Mouse (Mus musculus) stomach, postnatal 0 days (tissue): ENCODE data around the gene Dnah3. TPM values are rescaled to one million over a fixed set of nuclear protein-coding genes. Genes with fewer than 3 reads are reported as not detected.

ENCODE experiments used
- ATAC-seq: fragments of 200-750 bp; cut with Nextera tagmentation; 2 replicates; pipeline ENCODE4 v1.8.0; 2017; ENCODE audit not compliant: low FRiP score, low TSS enrichment
- DNase-seq: peaks from one replicate; pipeline ENCODE4 v3.0.0-alpha.2; 2016; ENCODE audit warnings: low spot score
- H3K27ac ChIP-seq: fragments of 300-500 bp; sonication (generic); replicated peaks from 2 replicates; pipeline ENCODE4 v1.5.1; 2014; ENCODE audit warnings: mild to moderate bottlenecking, control low read depth
- H3K27me3 ChIP-seq: fragments of 300-500 bp; sonication (generic); 2 replicates; pipeline ENCODE4 v1.6.1; 2014; ENCODE audit warnings: low read length; ENCODE audit not compliant: control insufficient read depth, insufficient read depth
- H3K36me3 ChIP-seq: fragments of 300-500 bp; sonication (generic); 2 replicates; pipeline ENCODE4 v1.6.1; 2014; ENCODE audit warnings: low read length, mixed read lengths; ENCODE audit not compliant: control insufficient read depth, insufficient read depth
- H3K4me1 ChIP-seq: fragments of 300-500 bp; sonication (generic); replicated peaks from 2 replicates; pipeline ENCODE4 v1.6.1; 2014; ENCODE audit warnings: antibody characterized with exemption; ENCODE audit not compliant: control insufficient read depth, insufficient read depth
- H3K4me2 ChIP-seq: fragments of 300-500 bp; sonication (generic); replicated peaks from 2 replicates; pipeline ENCODE4 v1.6.1; 2014; ENCODE audit warnings: low read depth, mild to moderate bottlenecking, control low read depth, moderate library complexity
- H3K4me3 ChIP-seq: fragments of 300-500 bp; sonication (generic); 2 replicates; pipeline ENCODE4 v1.5.1; 2014; ENCODE audit warnings: low read depth, low read length, control low read depth
- H3K9ac ChIP-seq: fragments of 300-500 bp; sonication (generic); 2 replicates; pipeline ENCODE4 v1.6.1; 2014; ENCODE audit warnings: mild to moderate bottlenecking, low read length, control low read depth, mixed read lengths
- H3K9me3 ChIP-seq: fragments of 300-500 bp; sonication (generic); 2 replicates; pipeline ENCODE4 v1.6.1; 2016; ENCODE audit warnings: low read length; ENCODE audit not compliant: control insufficient read depth
- CTCF ChIP-seq: IDR thresholded peaks from 2 replicates; pipeline ENCODE4 v1.5.1; 2016; ENCODE audit warnings: antibody characterized with exemption, low read depth, mild to moderate bottlenecking, moderate library complexity
- EP300 ChIP-seq: optimal IDR thresholded peaks from 2 replicates; pipeline ENCODE3; 2016; ENCODE audit warnings: antibody characterized with exemption
- WGBS: fragments of 180-500 bp; shearing (Covaris S2); extraction: QIAGEN DNeasy Blood & Tissue Kit; methylation state at CpG from one replicate; pipeline ENCODE4 v1.1.7; 2014; 5-methylcytosine and 5-hydroxymethylcytosine counted together
- polyA plus RNA-seq: library from polyadenylated mRNA; unstranded; fragments of >200 nt; fragmentation: Nextera tagmentation; extraction: Ambion mirVana; gene quantifications from 2 replicates; pipeline ENCODE4 v1.2.1, GENCODE M21; 2015

The Dnah3 gene
- polyA plus RNA-seq, 1 experiment from 2014 or later = 0.02 TPM

GRCm38 (mm10) chr7:119906523-119907215, 188.4 kb downstream of the Dnah3 start:
- Histone ChIP-seq H3K4me1 (no peaks in the 10 kb centered on the region), H3K27ac (no peak overlapping the region), H3K9me3 (no peaks in the 10 kb centered on the region), H3K27me3 (no peaks in the 10 kb centered on the region), H3K4me2 (no peak overlapping the region), H3K36me3 (no peaks in the 10 kb centered on the region), H3K9ac (no peak overlapping the region), H3K4me3 (no peak overlapping the region)
- ATAC-seq (no peak), DNase-seq (no peak)
- TF ChIP-seq EP300 (no peak), CTCF (no peak)
- 88% methylated on average over 3 of the region's 3 CpGs for WGBS

GRCm38 (mm10) chr7:119899386-119900057, 195.6 kb downstream of the Dnah3 start:
- TF ChIP-seq EP300 (no peak), CTCF (no peak)
- H3K4me2 ChIP-seq = no peak overlapping the region
- H3K36me3 ChIP-seq = no peaks in the 10 kb centered on the region
- H3K27ac ChIP-seq = no peak overlapping the region
- 0 out of 2 replicates have a peak, but pooled peaks cover 3% of the 10 kb centered on the region for H3K4me1 ChIP-seq
- ATAC-seq (no peak), DNase-seq (no peak)
- no peak overlapping the region for H3K4me3 ChIP-seq
- 51% methylated on average over 3 of the region's 3 CpGs for WGBS
- no peaks in the 10 kb centered on the region for H3K9me3 ChIP-seq
- no peaks in the 10 kb centered on the region for H3K27me3 ChIP-seq
- no peak overlapping the region for H3K9ac ChIP-seq

GRCm38 (mm10) chr7:119898247-119898856, 196.7 kb downstream of the Dnah3 start:
- Histone ChIP-seq H3K9ac (no peak overlapping the region), H3K36me3 (no peaks in the 10 kb centered on the region), H3K4me3 (no peak overlapping the region), H3K4me2 (no peak overlapping the region), H3K27me3 (no peaks in the 10 kb centered on the region), H3K27ac (no peak overlapping the region), H3K9me3 (no peaks in the 10 kb centered on the region), H3K4me1 (0 out of 2 replicates have a peak, but pooled peaks cover 4% of the 10 kb centered on the region)
- DNase-seq (no peak), ATAC-seq (no peak)
- no peak for TF ChIP-seq CTCF
- TF ChIP-seq EP300 = no peak
- WGBS = 64% methylated on average over 1 of the region's 1 CpGs

- 90% methylated on average over 8 of the region's 8 CpGs for WGBS
- Histone ChIP-seq H3K9ac (no peak overlapping the region), H3K27me3 (no peaks in the 10 kb centered on the region), H3K4me1 (0 out of 2 replicates have a peak, but pooled peaks cover 4% of the 10 kb centered on the region), H3K27ac (no peak overlapping the region), H3K36me3 (no peaks in the 10 kb centered on the region), H3K4me2 (no peak overlapping the region), H3K4me3 (no peak overlapping the region), H3K9me3 (no peaks in the 10 kb centered on the region)
- TF ChIP-seq EP300 (no peak), CTCF (no peak)
- ATAC-seq (no peak), DNase-seq (no peak)
Observed at GRCm38 (mm10) chr7:119897521-119898109, 197.5 kb downstream of the Dnah3 start.

- TF ChIP-seq EP300 (peak; percentile 27), CTCF (no peak)
- WGBS = under 1% methylated on average over 62 of the region's 63 CpGs
- Histone ChIP-seq H3K27ac (peak within 1 kb of the TSS; percentile 96), H3K4me1 (0 out of 2 replicates have a peak, but pooled peaks cover 4% of the 10 kb centered on the region), H3K9me3 (no peaks in the 10 kb centered on the region), H3K9ac (peak within 1 kb of the TSS; percentile 87), H3K4me2 (peak within 1 kb of the TSS; percentile 90), H3K27me3 (no peaks in the 10 kb centered on the region), H3K36me3 (no peaks in the 10 kb centered on the region), H3K4me3 (peak within 1 kb of the TSS; percentile 76)
- peak; percentile 98 for DNase-seq
- peak; percentile 99 for ATAC-seq
Observed at GRCm38 (mm10) chr7:119895639-119896512, 199.2 kb downstream of the Dnah3 start, which contains the start of the genes Lyrm1 and Dcun1d3. Gene Lyrm1 (plus strand): TSS chr7:119895861. Gene Dcun1d3 (minus strand): TSS chr7:119896298.
